Mouse (Mus musculus): ENCODE data around the gene Pigg. TPM values are rescaled to one million over a fixed set of nuclear protein-coding genes. Genes with fewer than 3 reads are reported as not detected.

The Pigg gene
- polyA plus RNA-seq, 1 experiment from 2014 or later = 2.7 TPM

- ATAC-seq (ENCODE audit: low FRiP score) = peak; percentile 63
- H3K27ac ChIP-seq (ENCODE audit: low read depth, low read length) = no peak overlapping the region
- H3K27me3 ChIP-seq (ENCODE audit: control insufficient read depth, insufficient read depth, low read length) = peaks cover 74% of the 10 kb centered on the region
- no peaks in the 10 kb centered on the region for H3K9me3 ChIP-seq (ENCODE audit: control insufficient read depth, low read length)
- H3K4me2 ChIP-seq (replicated peaks; ENCODE audit: low read depth, low read length) = peak overlapping the region; percentile 94
- H3K4me1 ChIP-seq (replicated peaks; ENCODE audit: control insufficient read depth, insufficient read depth, low read length) = peaks cover 18% of the 10 kb centered on the region
- peak; percentile 66 for DNase-seq (ENCODE audit: low spot score)
- peak overlapping the region; percentile 44; the same call in 1 of the 2 replicates for H3K9ac ChIP-seq (ENCODE audit: low read depth, low read length)
- 1% methylated on average over 53 of the region's 100 CpGs for WGBS
- no peaks in the 10 kb centered on the region for H3K36me3 ChIP-seq (ENCODE audit: control insufficient read depth, insufficient read depth, low read length)
- H3K4me3 ChIP-seq (ENCODE audit: low read depth, low read length) = peak overlapping the region; percentile 54
Observed at GRCm38 (mm10) chr5:108366984-108367841, 54.8 kb downstream of the Pigg start.

- Histone ChIP-seq H3K27me3 (ENCODE audit: control insufficient read depth, insufficient read depth, low read length) (peaks cover 74% of the 10 kb centered on the region), H3K4me1 (replicated peaks; ENCODE audit: control insufficient read depth, insufficient read depth, low read length) (peaks cover 18% of the 10 kb centered on the region), H3K9me3 (ENCODE audit: control insufficient read depth, low read length) (no peaks in the 10 kb centered on the region), H3K27ac (ENCODE audit: low read depth, low read length) (no peak within 1 kb of the TSS), H3K4me2 (replicated peaks; ENCODE audit: low read depth, low read length) (peak within 1 kb of the TSS; percentile 94), H3K4me3 (ENCODE audit: low read depth, low read length) (peak within 1 kb of the TSS; percentile 54), H3K9ac (ENCODE audit: low read depth, low read length) (peak within 1 kb of the TSS; percentile 44; the same call in 1 of the 2 replicates), H3K36me3 (ENCODE audit: control insufficient read depth, insufficient read depth, low read length) (no peaks in the 10 kb centered on the region)
- ATAC-seq (ENCODE audit: low FRiP score) (peak; percentile 50; the same call in 1 of the 2 replicates), DNase-seq (ENCODE audit: low spot score) (no peak)
- WGBS = 0% methylated on average over 24 of the region's 36 CpGs
Observed at GRCm38 (mm10) chr5:108367871-108368332, 55.5 kb downstream of the Pigg start, which contains the start of gene Gm42517. TSS of gene Gm42517 (minus strand) at chr5:108367922.

- Histone ChIP-seq H3K9ac (ENCODE audit: low read depth, low read length) (no peak overlapping the region), H3K4me2 (replicated peaks; ENCODE audit: low read depth, low read length) (peak overlapping the region; percentile 44), H3K4me3 (ENCODE audit: low read depth, low read length) (peak overlapping the region; percentile 54), H3K36me3 (ENCODE audit: control insufficient read depth, insufficient read depth, low read length) (no peaks in the 10 kb centered on the region), H3K4me1 (replicated peaks; ENCODE audit: control insufficient read depth, insufficient read depth, low read length) (peaks cover 18% of the 10 kb centered on the region), H3K9me3 (ENCODE audit: control insufficient read depth, low read length) (no peaks in the 10 kb centered on the region), H3K27me3 (ENCODE audit: control insufficient read depth, insufficient read depth, low read length) (peaks cover 71% of the 10 kb centered on the region), H3K27ac (ENCODE audit: low read depth, low read length) (no peak overlapping the region)
- ATAC-seq (ENCODE audit: low FRiP score) (no peak), DNase-seq (ENCODE audit: low spot score) (peak; percentile 39)
- 7% methylated on average over 6 of the region's 6 CpGs for WGBS
Observed at GRCm38 (mm10) chr5:108368446-108368845, 56.0 kb downstream of the Pigg start.

- H3K9ac ChIP-seq (ENCODE audit: low read depth, low read length) = no peak overlapping the region
- peaks cover 71% of the 10 kb centered on the region for H3K27me3 ChIP-seq (ENCODE audit: control insufficient read depth, insufficient read depth, low read length)
- ATAC-seq (ENCODE audit: low FRiP score) = 0 out of 2 replicates have a peak, but pooled peaks have one; percentile 8
- no peaks in the 10 kb centered on the region for H3K36me3 ChIP-seq (ENCODE audit: control insufficient read depth, insufficient read depth, low read length)
- H3K27ac ChIP-seq (ENCODE audit: low read depth, low read length) = no peak overlapping the region
- peak; percentile 55 for DNase-seq (ENCODE audit: low spot score)
- no peaks in the 10 kb centered on the region for H3K9me3 ChIP-seq (ENCODE audit: control insufficient read depth, low read length)
- WGBS = under 1% methylated on average over 49 of the region's 49 CpGs
- peaks cover 18% of the 10 kb centered on the region for H3K4me1 ChIP-seq (replicated peaks; ENCODE audit: control insufficient read depth, insufficient read depth, low read length)
- peak overlapping the region; percentile 32 for H3K4me3 ChIP-seq (ENCODE audit: low read depth, low read length)
- peak overlapping the region; percentile 44 for H3K4me2 ChIP-seq (replicated peaks; ENCODE audit: low read depth, low read length)
Observed at GRCm38 (mm10) chr5:108368851-108369621, 56.6 kb downstream of the Pigg start.

- Histone ChIP-seq H3K4me3 (ENCODE audit: low read depth, low read length) (no peak overlapping the region), H3K36me3 (ENCODE audit: control insufficient read depth, insufficient read depth, low read length) (no peaks in the 10 kb centered on the region), H3K27ac (ENCODE audit: low read depth, low read length) (no peak overlapping the region), H3K9me3 (ENCODE audit: control insufficient read depth, low read length) (no peaks in the 10 kb centered on the region), H3K27me3 (ENCODE audit: control insufficient read depth, insufficient read depth, low read length) (peaks cover 62% of the 10 kb centered on the region), H3K4me1 (replicated peaks; ENCODE audit: control insufficient read depth, insufficient read depth, low read length) (peaks cover 18% of the 10 kb centered on the region), H3K4me2 (replicated peaks; ENCODE audit: low read depth, low read length) (no peak overlapping the region), H3K9ac (ENCODE audit: low read depth, low read length) (no peak overlapping the region)
- DNase-seq (ENCODE audit: low spot score) = peak; percentile 9
- WGBS = 4% methylated on average over 6 of the region's 6 CpGs
- ATAC-seq (ENCODE audit: low FRiP score) = no peak
Observed at GRCm38 (mm10) chr5:108369964-108370363, 57.6 kb downstream of the Pigg start.

GRCm38 (mm10) chr5:108374079-108374478 lies 61.7 kb downstream of the Pigg start:
- Histone ChIP-seq H3K9ac (ENCODE audit: low read depth, low read length) (no peak overlapping the region), H3K4me3 (ENCODE audit: low read depth, low read length) (no peak overlapping the region), H3K4me1 (replicated peaks; ENCODE audit: control insufficient read depth, insufficient read depth, low read length) (peaks cover 3% of the 10 kb centered on the region; the same call in 1 of the 2 replicates), H3K27me3 (ENCODE audit: control insufficient read depth, insufficient read depth, low read length) (peaks cover 23% of the 10 kb centered on the region), H3K9me3 (ENCODE audit: control insufficient read depth, low read length) (no peaks in the 10 kb centered on the region), H3K36me3 (ENCODE audit: control insufficient read depth, insufficient read depth, low read length) (no peaks in the 10 kb centered on the region), H3K4me2 (replicated peaks; ENCODE audit: low read depth, low read length) (no peak overlapping the region), H3K27ac (ENCODE audit: low read depth, low read length) (no peak overlapping the region)
- DNase-seq (ENCODE audit: low spot score) (no peak), ATAC-seq (ENCODE audit: low FRiP score) (no peak)
- 77% methylated on average over 5 of the region's 5 CpGs for WGBS

- Histone ChIP-seq H3K4me3 (ENCODE audit: low read depth, low read length) (no peak overlapping the region), H3K9ac (ENCODE audit: low read depth, low read length) (no peak overlapping the region), H3K36me3 (ENCODE audit: control insufficient read depth, insufficient read depth, low read length) (no peaks in the 10 kb centered on the region), H3K4me1 (replicated peaks; ENCODE audit: control insufficient read depth, insufficient read depth, low read length) (no peaks in the 10 kb centered on the region), H3K27ac (ENCODE audit: low read depth, low read length) (no peak overlapping the region), H3K27me3 (ENCODE audit: control insufficient read depth, insufficient read depth, low read length) (peaks cover 4% of the 10 kb centered on the region; the same call in 1 of the 2 replicates), H3K4me2 (replicated peaks; ENCODE audit: low read depth, low read length) (no peak overlapping the region), H3K9me3 (ENCODE audit: control insufficient read depth, low read length) (no peaks in the 10 kb centered on the region)
- DNase-seq (ENCODE audit: low spot score) = no peak
- WGBS = 68% methylated on average over 1 of the region's 1 CpGs
- no peak for ATAC-seq (ENCODE audit: low FRiP score)
Observed at GRCm38 (mm10) chr5:108376059-108376458, 63.6 kb downstream of the Pigg start.

GRCm38 (mm10) chr5:108378346-108378745 lies 65.9 kb downstream of the Pigg start:
- WGBS = 94% methylated on average over 4 of the region's 4 CpGs

More at GRCm38 (mm10) chr5:108378346-108378745, 65.9 kb downstream of the Pigg start:
- Histone ChIP-seq H3K9ac (ENCODE audit: low read depth, low read length) (no peak overlapping the region), H3K36me3 (ENCODE audit: control insufficient read depth, insufficient read depth, low read length) (no peaks in the 10 kb centered on the region), H3K27me3 (ENCODE audit: control insufficient read depth, insufficient read depth, low read length) (no peaks in the 10 kb centered on the region), H3K4me3 (ENCODE audit: low read depth, low read length) (no peak overlapping the region), H3K4me1 (replicated peaks; ENCODE audit: control insufficient read depth, insufficient read depth, low read length) (no peaks in the 10 kb centered on the region), H3K4me2 (replicated peaks; ENCODE audit: low read depth, low read length) (no peak overlapping the region), H3K27ac (ENCODE audit: low read depth, low read length) (no peak overlapping the region), H3K9me3 (ENCODE audit: control insufficient read depth, low read length) (no peaks in the 10 kb centered on the region)
- no peak for DNase-seq (ENCODE audit: low spot score)
- ATAC-seq (ENCODE audit: low FRiP score) = no peak

All from hindbrain, embryonic 11.5 days (tissue).